9 mouse cellular contexts compared by ENCODE assay signal in genomic region chr10:127471281-127471988, GRCm38 (mm10). TPM values are rescaled to one million over a fixed set of nuclear protein-coding genes. Genes with fewer than 3 reads are reported as not detected.
DNase-seq lines count a peak whose midpoint lies in the region; ATAC-seq and TF ChIP-seq lines count a peak whose summit lies in the region.
"Had no signal": no experiment of that assay in that cellular context is flagged by ENCODE, and none has a peak within 500 bp of the region (broad histone marks: within the 10 kb centered on the region; RNA-seq: fewer than 3 reads in every experiment).

No protein-coding gene starts in this region.

- no peak for ATAC-seq in intestine, embryonic 14.5 days (replicated peaks; ENCODE audit: low FRiP score, low TSS enrichment, low read depth)
- no peak for ATAC-seq in intestine, postnatal 0 days
- peak; percentile 81 for ATAC-seq in common myeloid progenitor, adult 5-6 weeks (replicated peaks; ENCODE audit: low read depth, poor library complexity, severe bottlenecking)
- ATAC-seq in intestine, embryonic 15.5 days: no peak
- ATAC-seq in monocyte, adult 5-6 weeks (replicated peaks; ENCODE audit: insufficient number of reproducible peaks, low FRiP score, low TSS enrichment, poor library complexity, severe bottlenecking): peak; percentile 54; the same call in 1 of the 2 replicates
- ATAC-seq in activated CD4-positive, CD25-positive, alpha-beta regulatory T cell, adult 4 months: no peak
- ATAC-seq in midbrain, embryonic 13.5 days: no peak

- H3K27ac ChIP-seq in intestine, embryonic 14.5 days (ENCODE audit: low read depth): peak overlapping the region; percentile 55
- H3K27ac ChIP-seq in intestine, postnatal 0 days (ENCODE audit: low read depth, low read length): no peak overlapping the region
- H3K27ac ChIP-seq in intestine, embryonic 15.5 days: 0 out of 2 replicates have a peak overlapping the region, but pooled peaks have one; percentile 27
- H3K27ac ChIP-seq in midbrain, embryonic 13.5 days: no peak overlapping the region

- H3K4me3 ChIP-seq in intestine, embryonic 14.5 days (ENCODE audit: low read depth, low read length): no peak overlapping the region
- no peak overlapping the region for H3K4me3 ChIP-seq in intestine, postnatal 0 days (ENCODE audit: low read depth, low read length)
- H3K4me3 ChIP-seq in intestine, embryonic 15.5 days (replicated peaks): no peak overlapping the region
- H3K4me3 ChIP-seq in midbrain, embryonic 13.5 days (replicated peaks): no peak overlapping the region

- WGBS in intestine, embryonic 14.5 days: 64% methylated on average over 15 of the region's 15 CpGs
- 72% methylated on average over 15 of the region's 15 CpGs for WGBS in intestine, postnatal 0 days
- 58% methylated on average over 15 of the region's 15 CpGs for WGBS in intestine, embryonic 15.5 days
- WGBS in midbrain, embryonic 13.5 days: 82% methylated on average over 15 of the region's 15 CpGs

- H3K9me3 ChIP-seq in intestine, embryonic 14.5 days (ENCODE audit: control insufficient read depth, low read length): no peaks in the 10 kb centered on the region
- no peaks in the 10 kb centered on the region for H3K9me3 ChIP-seq in intestine, postnatal 0 days (ENCODE audit: control insufficient read depth)
- H3K9me3 ChIP-seq in intestine, embryonic 15.5 days: no peaks in the 10 kb centered on the region
- no peaks in the 10 kb centered on the region; the same call in 1 of the 2 replicates for H3K9me3 ChIP-seq in midbrain, embryonic 13.5 days

- TF ChIP-seq CTCF in intestine, postnatal 0 days (IDR thresholded peaks at IDR 0.05; ENCODE audit: low read depth): no peak

- DNase-seq in intestine, embryonic 14.5 days (ENCODE audit: low spot score): no peak
- DNase-seq in ovary, postnatal 14 days (ENCODE audit: low spot score): no peak
- DNase-seq: right cerebral cortex, postnatal 4 days had no signal

- H3K27me3 ChIP-seq in intestine, embryonic 14.5 days (replicated peaks; ENCODE audit: control insufficient read depth, insufficient read depth, low read length): no peaks in the 10 kb centered on the region
- H3K27me3 ChIP-seq in intestine, postnatal 0 days (replicated peaks; ENCODE audit: control insufficient read depth, insufficient read depth, low read length): no peaks in the 10 kb centered on the region
- no peaks in the 10 kb centered on the region for H3K27me3 ChIP-seq in intestine, embryonic 15.5 days (replicated peaks)
- no peaks in the 10 kb centered on the region for H3K27me3 ChIP-seq in midbrain, embryonic 13.5 days

- H3K4me1 ChIP-seq in intestine, embryonic 14.5 days (replicated peaks; ENCODE audit: control insufficient read depth, insufficient read depth, low read length): 0 out of 2 replicates have a peak, but pooled peaks cover 5% of the 10 kb centered on the region
- no peaks in the 10 kb centered on the region for H3K4me1 ChIP-seq in intestine, postnatal 0 days (replicated peaks; ENCODE audit: control insufficient read depth, insufficient read depth, low read length)
- H3K4me1 ChIP-seq in intestine, embryonic 15.5 days (replicated peaks): 0 out of 2 replicates have a peak, but pooled peaks cover 4% of the 10 kb centered on the region
- H3K4me1 ChIP-seq in midbrain, embryonic 13.5 days (replicated peaks): no peaks in the 10 kb centered on the region

- no peak overlapping the region for H3K4me2 ChIP-seq in intestine, embryonic 14.5 days (ENCODE audit: low read length)
- no peak overlapping the region for H3K4me2 ChIP-seq in intestine, postnatal 0 days (replicated peaks; ENCODE audit: low read depth)
- no peak overlapping the region for H3K4me2 ChIP-seq in intestine, embryonic 15.5 days (replicated peaks)
- H3K4me2 ChIP-seq in midbrain, embryonic 13.5 days (replicated peaks): no peak overlapping the region

- H3K36me3 ChIP-seq in intestine, embryonic 14.5 days (ENCODE audit: control insufficient read depth, insufficient read depth, low read length): peaks cover 42% of the 10 kb centered on the region
- H3K36me3 ChIP-seq in intestine, postnatal 0 days (ENCODE audit: control insufficient read depth, insufficient read depth): peaks cover 38% of the 10 kb centered on the region
- H3K36me3 ChIP-seq in intestine, embryonic 15.5 days: peaks cover 11% of the 10 kb centered on the region
- peaks cover 54% of the 10 kb centered on the region for H3K36me3 ChIP-seq in midbrain, embryonic 13.5 days

- H3K9ac ChIP-seq in intestine, embryonic 14.5 days (ENCODE audit: low read length): no peak overlapping the region
- H3K9ac ChIP-seq in intestine, postnatal 0 days (ENCODE audit: low read depth, low read length): no peak overlapping the region
- no peak overlapping the region for H3K9ac ChIP-seq in intestine, embryonic 15.5 days
- H3K9ac ChIP-seq in midbrain, embryonic 13.5 days (replicated peaks): no peak overlapping the region

RNA-seq across cellular contexts. Expression of gene Stac3, which starts 30.1 kb away (rescaled TPM):
- polyA plus RNA-seq in intestine, embryonic 14.5 days (2014; fragmentation: Nextera tagmentation; extraction: Ambion mirVana): 0.32 TPM in 1 of 2 replicates, not detected in the other
- polyA plus RNA-seq in intestine, postnatal 0 days (2015; fragmentation: Nextera tagmentation; extraction: Ambion mirVana): 0.17 TPM in 1 of 2 replicates, not detected in the other
- total RNA-seq in common myeloid progenitor, adult 5-6 weeks (2017): not detected in 2 replicates
- 0.41 and 0.74 TPM in 2 replicates for polyA plus RNA-seq in intestine, embryonic 15.5 days (2015; fragmentation: Nextera tagmentation; extraction: Ambion mirVana)
- total RNA-seq in monocyte, adult 5-6 weeks (2017): 0.32 to 9.8 TPM (median 1.4 TPM) in 3 replicates
- under 1 TPM in 1 of 2 experiments, not detected in 1; 0.92 TPM for polyA plus RNA-seq in activated CD4-positive, CD25-positive, alpha-beta regulatory T cell, adult 4 months (2017; shearing (Covaris generic))
- 1.6 and 2.3 TPM in 2 replicates for polyA plus RNA-seq in midbrain, embryonic 13.5 days (2015; fragmentation: Nextera tagmentation; extraction: Ambion mirVana)

RNA-seq across cellular contexts. Expression of gene Ndufa4l2, which starts 43.3 kb away (rescaled TPM):
- polyA plus RNA-seq in intestine, embryonic 14.5 days (2014; fragmentation: Nextera tagmentation; extraction: Ambion mirVana): 25.9 and 28.5 TPM in 2 replicates
- polyA plus RNA-seq in intestine, postnatal 0 days (2015; fragmentation: Nextera tagmentation; extraction: Ambion mirVana): 19.9 and 21.9 TPM in 2 replicates
- not detected in 2 replicates for total RNA-seq in common myeloid progenitor, adult 5-6 weeks (2017)
- 52.7 and 53.8 TPM in 2 replicates for polyA plus RNA-seq in intestine, embryonic 15.5 days (2015; fragmentation: Nextera tagmentation; extraction: Ambion mirVana)
- not detected in 3 replicates for total RNA-seq in monocyte, adult 5-6 weeks (2017)
- not detected for polyA plus RNA-seq in activated CD4-positive, CD25-positive, alpha-beta regulatory T cell, adult 4 months (2017; shearing (Covaris generic))
- 11.5 and 13.8 TPM in 2 replicates for polyA plus RNA-seq in midbrain, embryonic 13.5 days (2015; fragmentation: Nextera tagmentation; extraction: Ambion mirVana)

RNA-seq across cellular contexts. Expression of gene Shmt2, which starts 50.8 kb away (rescaled TPM):
- 132 and 142 TPM in 2 replicates for polyA plus RNA-seq in intestine, embryonic 14.5 days (2014; fragmentation: Nextera tagmentation; extraction: Ambion mirVana)
- 26.2 and 26.7 TPM in 2 replicates for polyA plus RNA-seq in intestine, postnatal 0 days (2015; fragmentation: Nextera tagmentation; extraction: Ambion mirVana)
- total RNA-seq in common myeloid progenitor, adult 5-6 weeks (2017): 115 and 119 TPM in 2 replicates
- 147 and 149 TPM in 2 replicates for polyA plus RNA-seq in intestine, embryonic 15.5 days (2015; fragmentation: Nextera tagmentation; extraction: Ambion mirVana)
- total RNA-seq in monocyte, adult 5-6 weeks (2017): 7.9 to 28.8 TPM (median 11.5 TPM) in 3 replicates
- 10 to 100 TPM; 34.2 to 50.7 TPM for polyA plus RNA-seq in activated CD4-positive, CD25-positive, alpha-beta regulatory T cell, adult 4 months (2017; shearing (Covaris generic))
- polyA plus RNA-seq in midbrain, embryonic 13.5 days (2015; fragmentation: Nextera tagmentation; extraction: Ambion mirVana): 54.3 and 56.2 TPM in 2 replicates

Comparison
In these comparisons a context has a peak if more than half of its experiments do, and no peak if none do; other contexts are left out.
1. H3K27ac ChIP-seq: peak in intestine, embryonic 14.5 days (single experiment) and intestine, embryonic 15.5 days (single experiment); none in intestine, postnatal 0 days (single experiment) and midbrain, embryonic 13.5 days (single experiment).
2. ATAC-seq: peak in common myeloid progenitor, adult 5-6 weeks (single experiment) and monocyte, adult 5-6 weeks (single experiment); none in intestine, embryonic 14.5 days (single experiment), intestine, postnatal 0 days (single experiment), intestine, embryonic 15.5 days (single experiment), activated CD4-positive, CD25-positive, alpha-beta regulatory T cell, adult 4 months (single experiment) and midbrain, embryonic 13.5 days (single experiment).
3. RNA of gene Ndufa4l2, which starts 43.3 kb away (polyA plus RNA-seq): 52.7 to 53.8 TPM in intestine, embryonic 15.5 days, 25.9 to 28.5 TPM in intestine, embryonic 14.5 days, 19.9 to 21.9 TPM in intestine, postnatal 0 days and 11.5 to 13.8 TPM in midbrain, embryonic 13.5 days; not detected in activated CD4-positive, CD25-positive, alpha-beta regulatory T cell, adult 4 months; every median in the first group is over 10 times any median in the second.